ENCODE assay signal across 17 mouse cellular contexts in the genomic region with DNA sequence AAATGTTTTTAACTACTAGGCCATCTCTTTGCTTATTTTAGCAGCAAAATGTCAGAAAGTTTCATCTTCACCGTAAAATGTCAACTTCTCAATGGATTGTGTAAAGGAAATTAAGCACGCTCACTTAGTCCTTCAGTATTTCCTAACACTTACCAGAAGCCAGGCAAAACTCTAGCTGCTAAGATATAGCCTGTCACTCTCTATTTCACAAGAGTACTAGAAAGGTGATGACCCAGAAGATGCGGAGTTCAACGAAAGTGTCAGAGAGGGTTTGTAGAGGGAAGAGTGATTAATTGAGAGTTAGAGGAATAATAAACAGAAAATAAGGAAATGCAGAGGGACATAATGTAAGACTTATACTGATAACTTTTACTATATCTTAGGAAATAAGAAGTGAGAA.
"Had no signal": no experiment of that assay in that cellular context is flagged by ENCODE, and none has a peak within 500 bp of the region (broad histone marks: within the 10 kb centered on the region; RNA-seq: fewer than 3 reads in every experiment).

No protein-coding gene starts in this region.

- H3K4me1 ChIP-seq: liver, embryonic 12.5 days; lung, embryonic 15.5 days; midbrain, embryonic 10.5 days; midbrain, embryonic 13.5 days; neural tube, embryonic 13.5 days; neural tube, embryonic 15.5 days had no signal

- H3K4me2 ChIP-seq: liver, embryonic 12.5 days; lung, embryonic 15.5 days; midbrain, embryonic 13.5 days; neural tube, embryonic 13.5 days; neural tube, embryonic 15.5 days had no signal

- ATAC-seq: liver, embryonic 12.5 days; midbrain, embryonic 13.5 days; midbrain, embryonic 16.5 days had no signal

- H3K4me3 ChIP-seq: liver, embryonic 12.5 days; lung, embryonic 15.5 days; midbrain, embryonic 10.5 days; midbrain, embryonic 13.5 days; myocyte; neural tube, embryonic 13.5 days; neural tube, embryonic 15.5 days had no signal

- H3K9me3 ChIP-seq: liver, embryonic 12.5 days; lung, embryonic 15.5 days; midbrain, embryonic 10.5 days; midbrain, embryonic 13.5 days; neural tube, embryonic 13.5 days; neural tube, embryonic 15.5 days had no signal

- DNase-seq: lung, adult 18-20 months; lung, postnatal 10 days; lung, postnatal 4 days; right cerebral cortex, postnatal 14 days; spleen, adult 18-20 months; thymus, adult 18-20 months; thymus, postnatal 14 days; thymus, postnatal 36 days had no signal

- H3K9ac ChIP-seq: liver, embryonic 12.5 days; liver, embryonic 14.5 days; lung, embryonic 15.5 days; midbrain, embryonic 13.5 days; neural tube, embryonic 13.5 days; neural tube, embryonic 15.5 days had no signal

- H3K27me3 ChIP-seq: liver, embryonic 12.5 days; lung, embryonic 15.5 days; midbrain, embryonic 13.5 days; neural tube, embryonic 13.5 days; neural tube, embryonic 15.5 days had no signal

- H3K36me3 ChIP-seq: liver, embryonic 12.5 days; lung, embryonic 15.5 days; midbrain, embryonic 10.5 days; midbrain, embryonic 13.5 days; neural tube, embryonic 13.5 days; neural tube, embryonic 15.5 days had no signal

- H3K27ac ChIP-seq: liver, embryonic 12.5 days; liver, embryonic 14.5 days; lung, embryonic 15.5 days; midbrain, embryonic 10.5 days; midbrain, embryonic 13.5 days; neural tube, embryonic 13.5 days; neural tube, embryonic 15.5 days had no signal
